Mouse (Mus musculus) forebrain, embryonic 11.5 days (tissue): ENCODE measurements around the gene Snai1. TPM values are rescaled to one million over a fixed set of nuclear protein-coding genes. Genes with fewer than 3 reads are reported as not detected.

Experiments
- ATAC-seq: fragments of 200-750 bp; cut with Nextera tagmentation; replicated peaks from 2 replicates; pipeline ENCODE4 v1.8.0; 2017; ENCODE audit warnings: moderate TSS enrichment; ENCODE audit not compliant: low FRiP score
- DNase-seq: peaks from one replicate; pipeline ENCODE4 v3.0.0-alpha.2; 2017; ENCODE audit warnings: low spot score
- H3K27ac ChIP-seq: fragments of 300-500 bp; sonication (generic); 2 replicates; pipeline ENCODE4 v1.5.1; 2014; ENCODE audit warnings: low read depth, low read length
- H3K27me3 ChIP-seq: fragments of 300-500 bp; sonication (generic); 2 replicates; pipeline ENCODE4 v1.6.1; 2014; ENCODE audit warnings: mild to moderate bottlenecking, low read length, mixed read lengths; ENCODE audit not compliant: control insufficient read depth, insufficient read depth
- H3K36me3 ChIP-seq: fragments of 300-500 bp; sonication (generic); 2 replicates; pipeline ENCODE4 v1.6.1; 2014; ENCODE audit warnings: mild to moderate bottlenecking, low read length, moderate library complexity, mixed read lengths; ENCODE audit not compliant: control insufficient read depth, insufficient read depth
- H3K4me1 ChIP-seq: fragments of 300-500 bp; sonication (generic); replicated peaks from 2 replicates; pipeline ENCODE4 v1.6.1; 2014; ENCODE audit warnings: low read length, mixed read lengths; ENCODE audit not compliant: control insufficient read depth, insufficient read depth
- H3K4me2 ChIP-seq: fragments of 300-500 bp; sonication (generic); 2 replicates; pipeline ENCODE4 v1.6.1; 2014; ENCODE audit warnings: low read depth, mild to moderate bottlenecking, low read length, moderate library complexity, mixed read lengths; ENCODE audit not compliant: severe bottlenecking
- H3K4me3 ChIP-seq: fragments of 300-500 bp; sonication (generic); 2 replicates; pipeline ENCODE4 v1.5.1; 2014; ENCODE audit warnings: low read depth, low read length
- H3K9ac ChIP-seq: fragments of 300-500 bp; sonication (generic); 2 replicates; pipeline ENCODE4 v1.6.1; 2014; ENCODE audit warnings: low read length
- H3K9me3 ChIP-seq: fragments of 300-500 bp; sonication (generic); 2 replicates; pipeline ENCODE4 v1.6.1; 2016; ENCODE audit warnings: low read length, mixed read lengths; ENCODE audit not compliant: control insufficient read depth
- WGBS: fragments of 180-500 bp; shearing (Covaris S2); extraction: QIAGEN DNeasy Blood & Tissue Kit; methylation state at CpG from one replicate; pipeline ENCODE4 v1.1.7; 2014; 5-methylcytosine and 5-hydroxymethylcytosine counted together
- polyA plus RNA-seq: library from polyadenylated mRNA; unstranded; fragments of >200 nt; fragmentation: Nextera tagmentation; extraction: Ambion mirVana; gene quantifications from 2 replicates; pipeline ENCODE4 v1.2.1, GENCODE M21; 2014

Snai1 gene
- polyA plus RNA-seq, 1 experiment from 2014 or later = 27.8 TPM

GRCm38 (mm10) chr2:167565312-167565656, 27.3 kb downstream of the Snai1 start:
- ATAC-seq = no peak
- Histone ChIP-seq H3K27me3 (0 out of 2 replicates have a peak, but pooled peaks cover 2% of the 10 kb centered on the region), H3K4me3 (no peak overlapping the region), H3K4me2 (no peak overlapping the region), H3K9ac (no peak overlapping the region), H3K9me3 (no peaks in the 10 kb centered on the region), H3K4me1 (0 out of 2 replicates have a peak, but pooled peaks cover 5% of the 10 kb centered on the region), H3K27ac (no peak overlapping the region), H3K36me3 (no peaks in the 10 kb centered on the region)
- WGBS = 69% methylated on average over 3 of the region's 3 CpGs
- DNase-seq = no peak

DNA sequence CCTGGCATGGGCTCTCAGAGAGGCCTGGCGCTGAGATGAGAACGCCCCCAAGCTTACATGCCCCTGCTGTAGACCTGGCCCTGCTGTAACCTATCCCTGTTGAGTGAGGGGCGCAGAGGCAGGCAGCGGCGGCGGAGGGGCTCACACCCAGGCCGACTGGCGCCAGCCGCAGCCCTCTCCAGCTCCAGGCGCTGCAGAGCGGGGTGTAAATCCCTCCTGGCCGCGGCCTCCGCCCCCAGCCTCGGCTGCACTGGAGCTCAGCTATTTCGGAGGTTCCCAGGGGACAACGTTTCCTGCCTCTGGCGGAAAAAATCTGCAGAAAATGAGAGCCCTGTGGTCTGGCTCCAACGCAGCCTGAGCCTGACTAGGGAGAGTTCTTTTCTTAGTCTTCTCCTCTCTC, 27.7 kb downstream of the Snai1 start:
- no peak overlapping the region for H3K4me3 ChIP-seq
- H3K27me3 ChIP-seq = 0 out of 2 replicates have a peak, but pooled peaks cover 1% of the 10 kb centered on the region
- no peak overlapping the region for H3K27ac ChIP-seq
- 0 out of 2 replicates have a peak, but pooled peaks cover 5% of the 10 kb centered on the region for H3K4me1 ChIP-seq
- no peak overlapping the region for H3K4me2 ChIP-seq
- H3K9ac ChIP-seq = no peak overlapping the region; the same call in 1 of the 2 replicates
- no peak for ATAC-seq
- no peaks in the 10 kb centered on the region for H3K36me3 ChIP-seq
- no peaks in the 10 kb centered on the region for H3K9me3 ChIP-seq
- peak; percentile 68 for DNase-seq
- 25% methylated on average over 19 of the region's 19 CpGs for WGBS

DNA sequence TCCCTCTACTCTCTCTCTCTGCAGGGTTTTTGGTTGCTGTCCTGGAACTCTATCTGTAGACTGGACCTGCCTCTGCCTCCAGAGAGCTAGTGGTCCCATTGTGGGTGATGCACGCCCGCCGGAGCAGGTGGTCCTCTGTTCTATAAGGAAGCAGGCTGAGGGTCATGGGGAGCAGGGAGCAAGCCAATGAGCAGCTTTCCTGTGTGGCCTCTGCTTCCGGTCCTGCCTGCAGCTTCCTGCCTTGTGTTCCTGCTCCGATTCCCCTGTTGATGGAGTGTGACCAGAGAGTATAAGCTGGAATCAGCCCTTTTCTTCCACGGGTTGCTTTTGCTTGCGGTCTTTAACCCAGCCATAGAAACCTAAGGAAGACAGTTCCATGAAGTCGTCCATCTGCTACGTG, 30.1 kb downstream of the Snai1 start:
- Histone ChIP-seq H3K9ac (no peak overlapping the region), H3K4me1 (0 out of 2 replicates have a peak, but pooled peaks cover 2% of the 10 kb centered on the region), H3K27ac (no peak overlapping the region), H3K4me3 (no peak overlapping the region), H3K4me2 (no peak overlapping the region), H3K9me3 (no peaks in the 10 kb centered on the region), H3K36me3 (no peaks in the 10 kb centered on the region), H3K27me3 (no peaks in the 10 kb centered on the region)
- ATAC-seq = no peak
- DNase-seq = no peak
- WGBS = 93% methylated on average over 9 of the region's 9 CpGs

DNA sequence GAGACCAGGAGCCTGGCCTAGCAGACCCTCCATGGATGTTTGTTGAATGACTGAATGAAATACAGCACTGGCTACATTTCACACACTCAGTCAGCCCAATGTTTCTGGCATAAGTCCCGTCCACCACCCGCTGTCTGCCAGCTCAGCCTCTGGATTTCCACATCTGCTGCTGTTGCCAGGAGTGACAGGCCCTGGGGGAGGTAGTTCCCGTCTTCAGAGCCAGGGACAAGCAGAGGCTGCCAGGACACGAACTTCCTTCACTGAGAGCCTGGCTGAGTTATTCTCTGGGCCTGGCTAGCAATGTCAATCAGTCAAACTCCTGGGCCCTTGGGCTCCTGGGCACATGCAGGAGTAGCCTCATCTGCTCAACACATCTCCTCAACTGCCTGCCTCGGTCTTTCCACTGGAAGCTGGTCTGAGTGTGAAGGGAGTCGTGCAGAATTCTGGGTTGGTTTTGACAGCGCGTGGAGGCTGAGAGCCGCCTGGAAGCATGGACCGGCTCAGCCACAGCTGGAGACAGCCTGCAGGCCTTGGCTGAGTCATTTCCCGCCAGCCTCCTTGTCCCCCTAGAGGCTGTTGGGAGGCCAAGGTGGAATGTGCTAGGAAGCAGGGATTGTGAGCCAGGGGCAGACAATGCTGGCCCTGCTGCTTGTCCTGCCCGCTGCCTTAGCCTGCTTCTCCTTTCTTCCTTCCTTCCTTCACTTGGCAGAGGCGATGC, 32.1 kb downstream of the Snai1 start:
- no peaks in the 10 kb centered on the region for H3K27me3 ChIP-seq
- no peaks in the 10 kb centered on the region for H3K9me3 ChIP-seq
- no peak overlapping the region for H3K9ac ChIP-seq
- H3K36me3 ChIP-seq = no peaks in the 10 kb centered on the region
- no peak overlapping the region for H3K4me3 ChIP-seq
- DNase-seq (no peak), ATAC-seq (no peak)
- 0 out of 2 replicates have a peak, but pooled peaks cover 2% of the 10 kb centered on the region for H3K4me1 ChIP-seq
- H3K4me2 ChIP-seq = no peak overlapping the region
- 76% methylated on average over 13 of the region's 13 CpGs for WGBS
- H3K27ac ChIP-seq = no peak overlapping the region

GRCm38 (mm10) chr2:167570815-167571214, 32.8 kb downstream of the Snai1 start:
- Histone ChIP-seq H3K4me2 (no peak overlapping the region), H3K9ac (no peak overlapping the region), H3K27ac (no peak overlapping the region), H3K27me3 (no peaks in the 10 kb centered on the region), H3K4me1 (no peaks in the 10 kb centered on the region), H3K4me3 (no peak overlapping the region), H3K36me3 (no peaks in the 10 kb centered on the region), H3K9me3 (no peaks in the 10 kb centered on the region)
- DNase-seq (no peak), ATAC-seq (no peak)
- WGBS = 95% methylated on average over 6 of the region's 6 CpGs

- H3K4me3 ChIP-seq = no peak overlapping the region
- no peaks in the 10 kb centered on the region for H3K36me3 ChIP-seq
- no peaks in the 10 kb centered on the region for H3K27me3 ChIP-seq
- no peaks in the 10 kb centered on the region for H3K4me1 ChIP-seq
- H3K4me2 ChIP-seq = no peak overlapping the region
- ATAC-seq (no peak), DNase-seq (no peak)
- WGBS = 90% methylated on average over 18 of the region's 18 CpGs
- no peak overlapping the region for H3K27ac ChIP-seq
- no peaks in the 10 kb centered on the region for H3K9me3 ChIP-seq
- H3K9ac ChIP-seq = no peak overlapping the region
Measured at GRCm38 (mm10) chr2:167571442-167572220, 33.6 kb downstream of the Snai1 start.

DNA sequence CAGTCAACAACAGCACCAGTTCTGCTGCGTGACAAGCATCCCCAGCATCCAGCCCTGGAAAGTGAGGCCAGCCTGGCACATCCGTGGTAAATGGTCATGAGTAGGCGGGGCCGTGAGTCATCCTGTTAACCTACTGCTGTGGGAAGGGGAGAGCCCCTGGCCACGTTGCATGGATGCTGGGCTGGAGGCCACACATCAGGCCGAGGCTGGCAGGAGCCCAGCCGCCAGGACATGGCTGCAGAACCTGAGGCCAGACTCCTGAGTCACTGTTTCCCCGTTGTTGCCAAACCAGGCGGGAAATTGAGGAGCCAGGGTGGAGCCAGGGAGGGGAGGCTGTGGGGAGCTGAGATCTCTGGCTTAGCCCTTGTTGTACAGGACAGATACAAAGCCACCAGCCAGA, 36.8 kb downstream of the Snai1 start:
- ATAC-seq = no peak
- DNase-seq = no peak
- Histone ChIP-seq H3K9me3 (no peaks in the 10 kb centered on the region), H3K4me2 (no peak overlapping the region), H3K27me3 (no peaks in the 10 kb centered on the region), H3K27ac (no peak overlapping the region), H3K4me1 (no peaks in the 10 kb centered on the region), H3K4me3 (no peak overlapping the region), H3K36me3 (no peaks in the 10 kb centered on the region), H3K9ac (no peak overlapping the region)
- 70% methylated on average over 9 of the region's 9 CpGs for WGBS

GRCm38 (mm10) chr2:167575581-167575980, 37.6 kb downstream of the Snai1 start:
- H3K4me1 ChIP-seq = no peaks in the 10 kb centered on the region
- H3K36me3 ChIP-seq = no peaks in the 10 kb centered on the region
- no peak for DNase-seq
- no peaks in the 10 kb centered on the region for H3K27me3 ChIP-seq
- no peak for ATAC-seq
- H3K9me3 ChIP-seq = no peaks in the 10 kb centered on the region
- no peak overlapping the region for H3K9ac ChIP-seq
- H3K4me3 ChIP-seq = no peak overlapping the region
- no peak overlapping the region for H3K4me2 ChIP-seq
- 85% methylated on average over 7 of the region's 7 CpGs for WGBS
- no peak overlapping the region for H3K27ac ChIP-seq
